In the genomic region with DNA sequence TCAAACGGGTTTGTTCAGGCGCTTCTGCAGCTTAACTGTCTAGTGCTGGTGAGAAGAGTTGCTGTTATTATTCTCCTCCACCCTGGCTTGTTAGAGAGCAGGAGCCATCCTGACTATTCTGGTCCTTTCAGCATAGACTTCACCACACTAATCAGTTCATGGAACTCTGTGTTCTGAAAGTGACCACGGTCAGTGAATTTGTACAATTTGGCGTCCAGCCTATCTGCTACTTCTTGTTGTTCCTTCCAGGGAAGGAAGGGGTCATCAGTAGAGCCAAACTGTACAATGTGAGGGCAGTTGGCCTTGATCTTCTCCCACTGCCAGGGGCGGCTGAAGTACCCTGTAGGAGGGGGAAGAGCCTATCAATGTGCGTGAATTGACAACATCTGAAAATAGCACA, we compare ENCODE assay signal across 16 mouse cellular contexts. TPM values are rescaled to one million over a fixed set of nuclear protein-coding genes. Genes with fewer than 3 reads are reported as not detected.
"Had no signal": no experiment of that assay in that cellular context is flagged by ENCODE, and none has a peak within 500 bp of the region (broad histone marks: within the 10 kb centered on the region; RNA-seq: fewer than 3 reads in every experiment).

No protein-coding gene starts in this region.

- ATAC-seq: intestine, embryonic 15.5 days; midbrain, embryonic 16.5 days had no signal

- H3K4me3 ChIP-seq: intestine, embryonic 15.5 days; left cerebral cortex, adult 2 months; limb, embryonic 10.5 days; liver, embryonic 15.5 days; lung, embryonic 15.5 days; midbrain, embryonic 12.5 days; neural tube, embryonic 13.5 days had no signal

- H3K4me2 ChIP-seq: intestine, embryonic 15.5 days; liver, embryonic 15.5 days; lung, embryonic 15.5 days; midbrain, embryonic 12.5 days; neural tube, embryonic 13.5 days had no signal

- H3K9ac ChIP-seq: intestine, embryonic 15.5 days; liver, embryonic 15.5 days; lung, embryonic 15.5 days; midbrain, embryonic 12.5 days; neural tube, embryonic 13.5 days had no signal

- DNase-seq: kidney, adult 8-10 months; lung, postnatal 14 days; right cerebral cortex, adult 18-20 months; right cerebral cortex, postnatal 25 days; thymus, adult 18-20 months; thymus, postnatal 14 days had no signal

- H3K9me3 ChIP-seq: intestine, embryonic 15.5 days; limb, embryonic 10.5 days; liver, embryonic 15.5 days; lung, embryonic 15.5 days; midbrain, embryonic 12.5 days; neural tube, embryonic 13.5 days had no signal

- H3K27ac ChIP-seq: intestine, embryonic 15.5 days; left cerebral cortex, adult 2 months; limb, embryonic 10.5 days; liver, embryonic 15.5 days; macrophage; midbrain, embryonic 12.5 days; neural tube, embryonic 13.5 days had no signal

- H3K27me3 ChIP-seq: intestine, embryonic 15.5 days; liver, embryonic 15.5 days; lung, embryonic 15.5 days; midbrain, embryonic 12.5 days; neural tube, embryonic 13.5 days had no signal

- H3K4me1 ChIP-seq: intestine, embryonic 15.5 days; limb, embryonic 10.5 days; liver, embryonic 15.5 days; lung, embryonic 15.5 days; midbrain, embryonic 12.5 days; neural tube, embryonic 13.5 days had no signal

RNA-seq across cellular contexts. Expression of a gene that starts 16.5 kb away (rescaled TPM):
- total RNA-seq: megakaryocyte-erythroid progenitor cell, adult 5-6 weeks had no signal
